Mouse (Mus musculus): ENCODE results near the gene Nrbp1. TPM values are rescaled to one million over a fixed set of nuclear protein-coding genes. Genes with fewer than 3 reads are reported as not detected.

Gene Nrbp1
- polyA plus RNA-seq, 1 experiment, result 126 TPM

DNA sequence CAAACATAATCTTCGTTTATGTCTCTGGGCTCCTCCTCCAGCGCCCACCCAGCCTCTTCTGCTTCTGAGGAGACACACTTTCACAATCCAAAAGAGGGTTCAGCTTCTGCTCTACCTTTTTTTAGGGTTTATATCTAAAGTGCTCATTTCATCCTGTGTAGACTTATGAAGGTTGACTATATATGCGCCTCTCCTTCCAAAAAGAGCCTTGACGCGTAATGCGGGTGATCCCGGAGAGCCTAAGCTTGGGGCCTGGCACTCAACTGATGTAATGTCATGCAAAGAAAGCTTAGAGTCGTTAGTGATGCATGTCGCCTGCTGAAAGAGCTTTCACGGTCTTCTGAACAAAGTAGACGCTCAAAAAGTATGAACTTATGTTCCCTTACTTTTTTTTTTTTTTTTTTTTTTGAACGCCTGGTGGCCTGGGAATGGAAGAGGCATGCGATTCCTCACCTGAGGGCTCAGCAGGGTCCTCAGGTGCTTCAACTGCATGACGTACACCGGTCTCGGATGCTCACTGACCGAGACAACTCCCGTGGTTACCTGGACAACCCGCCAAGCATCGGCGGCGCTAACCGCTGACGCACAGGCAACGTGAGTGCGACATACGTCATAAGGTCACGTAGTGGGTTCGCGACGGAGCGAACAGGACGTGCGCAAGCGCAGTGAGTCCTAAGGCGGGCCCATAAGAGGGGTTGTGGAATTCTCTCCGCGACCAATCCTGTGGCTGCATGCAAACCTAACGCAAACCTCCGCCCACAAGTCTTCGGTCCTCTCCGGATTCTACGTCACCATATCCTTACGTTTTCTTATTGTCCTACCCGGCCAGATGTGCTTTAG, 50.1 kb downstream of the Nrbp1 start, which contains the start of gene Ift172:
Gene Ift172, minus strand, starts transcription at position 596 of the 840 bp plus-strand sequence.
- TF ChIP-seq POLR2A (IDR thresholded peaks at IDR 0.05; ENCODE audit: low read depth, low read length), result peak; percentile 28
- no peak for TF ChIP-seq CTCF (conservative IDR thresholded peaks at IDR 0.05; ENCODE audit: insufficient read depth, insufficient read length, low read depth, low read length)
- H3K27me3 ChIP-seq (replicated peaks; ENCODE audit: control insufficient read depth, insufficient read depth, low read length), result no peaks in the 10 kb centered on the region
- peak within 1 kb of the TSS; percentile 40 for H3K27ac ChIP-seq (ENCODE audit: insufficient read depth, low read depth, low read length)
- H3K4me3 ChIP-seq (ENCODE audit: insufficient read depth, low read depth, low read length), result peak within 1 kb of the TSS; percentile 55
- 2% methylated on average over 45 of the region's 45 CpGs for WGBS
- H3K4me1 ChIP-seq (ENCODE audit: control insufficient read depth, insufficient read depth, low read length), result no peaks in the 10 kb centered on the region; the same call in 1 of the 2 replicates
- peak; percentile 99 for DNase-seq
- H3K36me3 ChIP-seq (ENCODE audit: control insufficient read depth, insufficient read depth, low read length), result peaks cover 2% of the 10 kb centered on the region

DNA sequence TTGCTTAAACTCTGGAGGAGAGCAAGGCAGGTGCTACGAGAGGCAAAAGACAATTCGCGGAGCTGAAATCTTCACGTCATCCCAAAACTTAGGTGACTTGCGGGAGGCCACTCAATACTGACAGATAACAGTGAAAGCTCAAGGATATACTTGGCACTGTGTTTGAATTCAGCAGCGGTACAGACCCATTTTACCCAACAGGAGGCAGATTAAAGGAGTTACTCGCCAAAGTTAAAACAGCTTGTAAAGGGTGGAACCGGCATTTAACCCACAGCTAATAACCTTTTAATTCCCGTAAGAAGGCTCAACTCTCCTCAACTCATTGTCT, 50.7 kb downstream of the Nrbp1 start:
- Histone ChIP-seq H3K36me3 (ENCODE audit: control insufficient read depth, insufficient read depth, low read length) (peaks cover 2% of the 10 kb centered on the region; the same call in 1 of the 2 replicates), H3K27me3 (replicated peaks; ENCODE audit: control insufficient read depth, insufficient read depth, low read length) (no peaks in the 10 kb centered on the region), H3K4me1 (ENCODE audit: control insufficient read depth, insufficient read depth, low read length) (no peaks in the 10 kb centered on the region; the same call in 1 of the 2 replicates), H3K27ac (ENCODE audit: insufficient read depth, low read depth, low read length) (peak overlapping the region; percentile 40), H3K4me3 (ENCODE audit: insufficient read depth, low read depth, low read length) (peak overlapping the region; percentile 55)
- WGBS, result 1% methylated on average over 9 of the region's 9 CpGs
- TF ChIP-seq CTCF (conservative IDR thresholded peaks at IDR 0.05; ENCODE audit: insufficient read depth, insufficient read length, low read depth, low read length) (no peak), POLR2A (IDR thresholded peaks at IDR 0.05; ENCODE audit: low read depth, low read length) (no peak)
- no peak for DNase-seq

DNA sequence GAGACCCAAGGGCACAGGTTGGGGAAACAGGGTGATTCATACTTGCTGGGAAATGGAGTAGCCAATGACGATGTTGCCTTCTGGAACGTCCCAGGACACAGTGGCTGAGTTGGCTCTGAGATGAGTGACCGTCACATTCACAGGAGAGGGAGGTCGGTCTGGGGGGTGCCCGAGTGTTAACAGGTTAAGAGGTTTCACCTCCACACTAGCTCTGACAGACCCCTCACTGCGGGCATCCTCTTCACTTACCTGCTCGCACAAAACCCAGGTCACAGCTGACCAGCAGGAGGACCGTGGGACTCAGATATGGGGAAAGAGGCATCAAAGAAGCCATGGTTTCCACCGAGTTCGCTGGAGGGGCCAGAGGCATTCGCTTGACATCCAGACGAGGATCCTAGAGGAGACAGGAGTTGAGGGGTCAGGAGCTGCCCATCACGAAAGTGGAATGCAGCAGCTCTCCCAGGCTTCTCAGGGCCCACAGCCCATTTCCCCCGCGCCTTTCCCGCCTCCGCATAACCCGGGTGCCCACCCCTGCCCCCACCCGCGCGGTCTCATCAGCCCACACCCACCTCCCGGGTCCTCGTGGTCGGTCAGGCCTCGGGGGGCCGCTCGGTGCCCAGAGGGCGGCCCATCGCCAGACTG, 54.4 kb downstream of the Nrbp1 start:
- TF ChIP-seq POLR2A (IDR thresholded peaks at IDR 0.05; ENCODE audit: low read depth, low read length) (no peak), CTCF (conservative IDR thresholded peaks at IDR 0.05; ENCODE audit: insufficient read depth, insufficient read length, low read depth, low read length) (no peak)
- 12% methylated on average over 29 of the region's 29 CpGs for WGBS

DNA sequence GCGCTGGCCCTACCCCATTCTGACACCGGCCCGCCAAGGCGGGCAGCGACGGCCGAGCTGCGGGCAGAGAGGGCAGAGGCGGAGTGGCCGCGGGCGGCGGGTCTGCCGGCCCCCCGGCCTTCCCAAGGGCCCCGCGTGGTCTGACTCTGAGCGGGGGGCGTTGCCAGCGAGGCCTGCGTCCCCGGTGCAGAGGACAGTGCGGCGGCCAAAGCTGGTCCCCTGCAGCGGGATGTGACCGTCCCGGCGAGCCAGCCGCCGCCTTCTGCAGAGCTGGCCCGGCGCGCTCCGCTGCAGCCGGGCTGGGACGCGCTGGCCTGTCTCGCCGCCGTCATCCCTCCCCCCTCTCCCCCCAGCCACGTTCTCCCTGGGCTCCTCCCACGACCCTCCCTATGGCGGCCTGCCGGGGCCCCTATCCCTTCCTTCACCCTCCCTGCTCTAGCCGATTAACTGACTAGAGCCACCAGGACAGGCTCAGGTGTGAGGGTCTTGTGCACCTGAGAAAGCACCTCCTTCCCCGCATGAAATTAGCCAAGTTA, 55.0 kb downstream of the Nrbp1 start, which contains the start of gene Fndc4:
Gene Fndc4, minus strand, starts transcription at position 475 of the 536 bp plus-strand sequence.
- under 1% methylated on average over 46 of the region's 46 CpGs for WGBS
- DNase-seq, result peak; percentile 13
- H3K36me3 ChIP-seq (ENCODE audit: control insufficient read depth, insufficient read depth, low read length), result no peaks in the 10 kb centered on the region
- TF ChIP-seq CTCF (conservative IDR thresholded peaks at IDR 0.05; ENCODE audit: insufficient read depth, insufficient read length, low read depth, low read length), result no peak
- TF ChIP-seq POLR2A (IDR thresholded peaks at IDR 0.05; ENCODE audit: low read depth, low read length), result no peak
- H3K4me3 ChIP-seq (ENCODE audit: insufficient read depth, low read depth, low read length), result peak within 1 kb of the TSS; percentile 51
- H3K27me3 ChIP-seq (replicated peaks; ENCODE audit: control insufficient read depth, insufficient read depth, low read length), result no peaks in the 10 kb centered on the region
- no peak within 1 kb of the TSS for H3K27ac ChIP-seq (ENCODE audit: insufficient read depth, low read depth, low read length)
- H3K4me1 ChIP-seq (ENCODE audit: control insufficient read depth, insufficient read depth, low read length), result no peaks in the 10 kb centered on the region; the same call in 1 of the 2 replicates

More for the DNA sequence above, 54.4 kb downstream of the Nrbp1 start:
- DNase-seq, result no peak
- Histone ChIP-seq H3K4me3 (ENCODE audit: insufficient read depth, low read depth, low read length) (peak overlapping the region; percentile 51), H3K27me3 (replicated peaks; ENCODE audit: control insufficient read depth, insufficient read depth, low read length) (no peaks in the 10 kb centered on the region), H3K27ac (ENCODE audit: insufficient read depth, low read depth, low read length) (no peak overlapping the region), H3K36me3 (ENCODE audit: control insufficient read depth, insufficient read depth, low read length) (no peaks in the 10 kb centered on the region), H3K4me1 (ENCODE audit: control insufficient read depth, insufficient read depth, low read length) (no peaks in the 10 kb centered on the region; the same call in 1 of the 2 replicates)

DNA sequence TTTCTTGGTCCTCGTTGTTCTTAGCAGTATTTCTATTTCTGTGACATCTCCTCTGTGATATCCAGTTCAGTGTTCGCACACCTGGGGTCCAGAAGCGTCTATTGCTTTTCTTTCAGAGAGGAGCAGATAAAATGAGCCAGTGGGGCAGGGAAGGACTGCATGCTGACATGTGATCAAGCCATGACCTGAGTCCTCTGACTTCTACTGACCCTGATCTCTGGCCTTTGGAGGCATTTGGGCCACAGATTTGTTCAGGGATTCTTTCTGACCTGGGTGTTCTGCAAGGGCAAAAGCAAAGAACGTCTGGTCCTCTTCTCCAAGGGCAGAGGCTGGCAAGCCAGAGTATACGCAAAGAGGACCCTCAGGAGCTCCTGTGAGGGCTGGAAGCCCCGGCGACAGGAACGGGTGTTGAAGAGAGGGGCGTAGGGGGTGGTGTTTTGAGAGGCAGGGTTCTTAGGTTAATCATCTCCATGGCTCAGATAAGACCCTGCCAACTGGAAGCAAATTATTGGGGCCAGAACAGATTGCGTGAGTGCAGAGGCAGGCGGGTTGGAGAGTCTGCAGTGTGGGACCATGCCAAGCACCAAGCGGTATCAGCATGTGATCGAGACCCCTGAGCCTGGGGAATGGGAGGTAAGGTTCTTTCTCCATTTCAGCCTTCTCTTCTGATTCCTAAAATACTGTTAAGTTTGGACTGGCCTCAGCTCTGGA, 56.5 kb downstream of the Nrbp1 start, which contains the start of gene Gckr:
Gene Gckr, plus strand, starts transcription at position 397 of the 711 bp plus-strand sequence.
- Histone ChIP-seq H3K4me1 (ENCODE audit: control insufficient read depth, insufficient read depth, low read length) (no peaks in the 10 kb centered on the region), H3K27me3 (replicated peaks; ENCODE audit: control insufficient read depth, insufficient read depth, low read length) (no peaks in the 10 kb centered on the region), H3K36me3 (ENCODE audit: control insufficient read depth, insufficient read depth, low read length) (no peaks in the 10 kb centered on the region), H3K27ac (ENCODE audit: insufficient read depth, low read depth, low read length) (no peak within 1 kb of the TSS), H3K4me3 (ENCODE audit: insufficient read depth, low read depth, low read length) (no peak within 1 kb of the TSS)
- no peak for TF ChIP-seq CTCF (conservative IDR thresholded peaks at IDR 0.05; ENCODE audit: insufficient read depth, insufficient read length, low read depth, low read length)
- TF ChIP-seq POLR2A (IDR thresholded peaks at IDR 0.05; ENCODE audit: low read depth, low read length), result no peak
- no peak for DNase-seq
- WGBS, result 80% methylated on average over 13 of the region's 13 CpGs

DNA sequence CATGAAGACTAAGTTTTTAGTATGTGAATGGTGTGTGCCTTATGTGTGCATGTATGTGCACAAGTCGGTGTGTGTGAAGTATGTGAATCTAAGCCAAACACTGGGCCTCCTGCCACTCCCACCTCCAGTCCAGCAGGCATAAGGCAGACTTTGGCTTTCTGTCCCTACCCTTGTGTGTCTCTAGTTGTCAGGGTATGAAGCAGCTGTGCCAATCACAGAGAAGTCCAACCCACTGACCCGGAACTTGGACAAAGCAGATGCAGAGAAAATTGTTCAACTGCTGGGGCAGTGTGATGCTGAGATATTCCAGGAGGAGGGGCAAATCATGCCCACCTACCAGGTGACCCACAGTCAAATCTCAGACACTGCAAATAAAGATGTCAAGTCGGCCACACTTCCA, 57.3 kb downstream of the Nrbp1 start:
- no peak for TF ChIP-seq POLR2A (IDR thresholded peaks at IDR 0.05; ENCODE audit: low read depth, low read length)
- no peak for TF ChIP-seq CTCF (conservative IDR thresholded peaks at IDR 0.05; ENCODE audit: insufficient read depth, insufficient read length, low read depth, low read length)
- Histone ChIP-seq H3K27ac (ENCODE audit: insufficient read depth, low read depth, low read length) (no peak overlapping the region), H3K4me3 (ENCODE audit: insufficient read depth, low read depth, low read length) (no peak overlapping the region), H3K27me3 (replicated peaks; ENCODE audit: control insufficient read depth, insufficient read depth, low read length) (no peaks in the 10 kb centered on the region), H3K36me3 (ENCODE audit: control insufficient read depth, insufficient read depth, low read length) (no peaks in the 10 kb centered on the region), H3K4me1 (ENCODE audit: control insufficient read depth, insufficient read depth, low read length) (no peaks in the 10 kb centered on the region)
- whole genome bisulfite sequencing, result 58% methylated on average over 3 of the region's 3 CpGs
- peak; percentile 50 for DNase-seq

Measured in kidney, adult 2 months (tissue).